Mouse (Mus musculus) fibroblast of lung, adult 2 months (primary cell): ENCODE data around the gene Nt5c1a.

Experiments
- DNase-seq: peaks from one replicate; pipeline ENCODE4 v3.0.0-alpha.2; 2011; ENCODE audit warnings: low read depth

Nt5c1a gene

GRCm38 (mm10) chr4:123248971-123249567, 47.8 kb downstream of the Nt5c1a start:
- peak; percentile 88 for DNase-seq

- no peak for DNase-seq
Observed at GRCm38 (mm10) chr4:123252214-123252613, 50.9 kb downstream of the Nt5c1a start.

GRCm38 (mm10) chr4:123254617-123255016, 53.3 kb downstream of the Nt5c1a start:
- DNase-seq = no peak

- no peak for DNase-seq
Observed at GRCm38 (mm10) chr4:123260071-123260746, 58.9 kb downstream of the Nt5c1a start.

- DNase-seq = no peak
Observed at GRCm38 (mm10) chr4:123261721-123262401, 60.6 kb downstream of the Nt5c1a start, which contains the start of gene Pabpc4. TSS of gene Pabpc4 (plus strand) at chr4:123262351.
